Mouse (Mus musculus) CH12.LX (cell line): Measurements from ENCODE around the gene Igsf6.

Source experiments
- CTCF ChIP-seq, 2 experiments: IDR thresholded peaks in 1 of 2; conservative IDR thresholded peaks in 1 of 2; 2 replicates each; pipeline ENCODE4 v1.5.1; 2011 to 2012; ENCODE audit warnings: low read depth in 2 of 2, low read length in 2 of 2, improper control_type of control experiment in 1 of 2, inconsistent platforms in 1 of 2, mild to moderate bottlenecking in 1 of 2, moderate library complexity in 1 of 2
- MAZ ChIP-seq: IDR thresholded peaks from 2 replicates; pipeline ENCODE4 v1.6.1; 2012; ENCODE audit warnings: low read depth, mild to moderate bottlenecking, inconsistent platforms, low read length, improper control_type of control experiment, moderate library complexity
- MYC ChIP-seq: IDR thresholded peaks from 2 replicates; pipeline ENCODE4 v1.6.1; 2011; ENCODE audit warnings: low read depth, mild to moderate bottlenecking, improper control_type of control experiment, low read length
- ZNF384 ChIP-seq: IDR thresholded peaks from 2 replicates; pipeline ENCODE4 v1.6.1; 2012; ENCODE audit warnings: low read depth, low read length, improper control_type of control experiment, inconsistent platforms

- TF ChIP-seq CTCF (conservative IDR thresholded peaks at IDR 0.05 in 1 of 2, IDR thresholded peaks at IDR 0.05 in 1 of 2; ENCODE audit: low read depth in 2 of 2, low read length in 2 of 2) (no peak), ZNF384 (no peak), MAZ (no peak), MYC (no peak)
Measured at GRCm38 (mm10) chr7:121074281-121074680, at the start of gene Igsf6.
